Mouse (Mus musculus) stomach, adult 2 months (tissue): ENCODE data around the gene Robo1. TPM values are rescaled to one million over a fixed set of nuclear protein-coding genes. Genes with fewer than 3 reads are reported as not detected.

ENCODE experiments used
- polyA plus RNA-seq: library from polyadenylated mRNA; depleted of rRNA; stranded (reverse); fragments of >200 nt; gene quantifications from 2 replicates; pipeline ENCODE4 v1.2.3, GENCODE M21; 2012; rRNA removed

Gene Robo1
- polyA plus RNA-seq, result 0.94 and 1.2 TPM in 2 replicates

GRCm38 (mm10) chr16:72307537-72308330 is at the start of gene Robo1:
Gene Robo1 (plus strand): TSS chr16:72308306.

